Mouse (Mus musculus): ENCODE measurements around the gene Rpp21.

DNA sequence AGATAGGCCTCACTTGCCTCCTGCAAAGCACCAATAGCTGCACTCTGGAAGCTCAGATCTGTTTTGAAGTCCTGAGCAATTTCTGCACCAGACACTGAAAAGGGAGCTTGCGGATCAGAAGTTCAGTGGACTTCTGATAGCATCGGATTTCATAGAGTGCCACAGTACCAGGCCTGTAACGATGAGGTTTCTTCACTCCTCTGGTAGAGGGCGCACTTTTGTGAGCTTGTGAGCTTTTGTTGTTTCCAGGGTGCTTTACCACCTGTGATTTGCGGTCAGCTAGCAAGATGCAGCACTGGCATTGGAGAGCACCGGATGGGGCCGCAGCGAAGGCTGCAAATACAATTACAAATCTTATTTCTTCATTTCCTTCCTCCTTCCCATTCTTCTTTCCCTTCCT is 30.9 kb downstream of the Rpp21 start:
- TF ChIP-seq GATA1 (IDR thresholded peaks at IDR 0.05; ENCODE audit: borderline replicate concordance, low read length) (no peak), CTCF (IDR thresholded peaks at IDR 0.05; ENCODE audit: low read depth, low read length) (no peak), TAL1 (conservative IDR thresholded peaks at IDR 0.05; ENCODE audit: low read depth, low read length) (no peak), POLR2AphosphoS5 (IDR thresholded peaks at IDR 0.05; ENCODE audit: insufficient replicate concordance, low read depth, low read length) (no peak), GATA2 (IDR thresholded peaks at IDR 0.05; ENCODE audit: borderline replicate concordance, low read depth, low read length) (no peak)

Measured in G1E (cell line).